Mouse (Mus musculus) lung, postnatal 0 days (tissue): ENCODE measurements around the gene Specc1.

Source experiments
- CTCF ChIP-seq: IDR thresholded peaks from 2 replicates; pipeline ENCODE4 v1.5.1; 2016; ENCODE audit warnings: antibody characterized with exemption, mild to moderate bottlenecking
- EP300 ChIP-seq: IDR thresholded peaks from 2 replicates; pipeline ENCODE4 v1.6.1; 2016; ENCODE audit warnings: antibody characterized with exemption, mild to moderate bottlenecking, control low read depth

DNA sequence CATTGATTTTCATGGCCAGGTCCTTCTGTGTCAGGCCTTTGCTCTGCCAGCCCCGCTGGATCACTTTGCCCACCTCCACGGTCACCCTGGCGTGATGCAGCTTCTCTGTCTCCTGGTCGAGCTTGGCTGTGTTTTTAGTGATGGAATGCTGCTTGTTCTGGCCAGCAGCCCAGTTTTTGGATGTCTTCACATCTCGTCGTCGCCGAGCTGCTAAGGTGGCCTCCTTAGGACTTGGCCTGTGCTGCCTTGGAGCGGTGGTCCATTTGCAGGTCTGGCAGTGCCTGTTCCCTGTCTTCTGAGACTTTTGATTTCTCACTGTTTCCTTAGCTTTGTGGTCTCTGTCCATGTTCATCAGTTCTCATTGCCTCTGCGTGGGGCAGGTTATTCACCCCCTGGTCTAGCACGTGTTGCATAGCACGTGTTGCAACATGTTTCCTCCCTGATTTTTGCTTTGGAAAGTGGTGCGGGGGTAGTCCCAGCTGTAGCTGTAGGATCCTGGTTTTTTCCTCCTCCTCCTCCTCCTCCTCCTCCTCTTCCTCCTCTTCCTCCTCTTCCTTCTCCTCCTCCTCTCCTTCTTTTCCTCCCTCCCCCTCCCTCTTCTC is 17.6 kb downstream of the Specc1 start:
- TF ChIP-seq CTCF (no peak), EP300 (no peak)
